Mouse (Mus musculus): ENCODE results near the gene Prtg. TPM values are rescaled to one million over a fixed set of nuclear protein-coding genes. Genes with fewer than 3 reads are reported as not detected.

The Prtg gene
- total and polyA plus RNA-seq, 3 experiments = not detected

GRCm38 (mm10) chr9:72872298-72873130 lies 65.8 kb downstream of the Prtg start:
- no peak for DNase-seq (ENCODE audit: low read depth, low spot score)

GRCm38 (mm10) chr9:72875878-72876277 lies 69.2 kb downstream of the Prtg start:
- peak; percentile 42 for TF ChIP-seq RAD21 (IDR thresholded peaks at IDR 0.05; ENCODE audit: low read depth, low read length)
- TF ChIP-seq UBTF (IDR thresholded peaks at IDR 0.05; ENCODE audit: borderline replicate concordance, insufficient read depth, low read depth, low read length) = no peak
- TF ChIP-seq CTCF (IDR thresholded peaks at IDR 0.05 in 2 of 3, conservative IDR thresholded peaks at IDR 0.05 in 1 of 3; ENCODE audit: control insufficient read depth in 1 of 3, insufficient read depth in 1 of 3, low read depth in 2 of 3, low read length in 3 of 3, poor library complexity in 1 of 3, severe bottlenecking in 1 of 3) = peak; percentile 23 to 62 (median 31); a peak in 5 of 6 replicates
- TF ChIP-seq SMC3 (IDR thresholded peaks at IDR 0.05; ENCODE audit: low read depth, low read length) = peak; percentile 70
- no peak for TF ChIP-seq EP300 (IDR thresholded peaks at IDR 0.05; ENCODE audit: low read depth in 1 of 2, low read length in 2 of 2)
- TF ChIP-seq ZC3H11A (IDR thresholded peaks at IDR 0.05; ENCODE audit: low read depth, low read length) = peak; percentile 22; the same call in 1 of the 2 replicates
- Histone ChIP-seq H3K9me3 (replicated peaks; ENCODE audit: insufficient read depth, low read length) (no peaks in the 10 kb centered on the region), H3K27me3 (ENCODE audit: control insufficient read depth in 1 of 2, insufficient read depth in 2 of 2, low read length in 2 of 2) (peaks cover 4 to 32% of the 10 kb centered on the region in 2 experiments), H3K79me2 (ENCODE audit: control insufficient read depth, insufficient read depth, low read length, poor library complexity) (no peaks in the 10 kb centered on the region), H3K4me3 (ENCODE audit: control insufficient read depth in 1 of 2, insufficient read depth in 1 of 2, low read depth in 2 of 2, low read length in 2 of 2) (no peak overlapping the region), H3K9ac (ENCODE audit: control insufficient read depth, low read depth, low read length, poor library complexity, severe bottlenecking) (no peak overlapping the region), H3K36me3 (ENCODE audit: control insufficient read depth in 1 of 2, insufficient read depth in 2 of 2, low read length in 2 of 2) (peaks cover 0 to 3% of the 10 kb centered on the region in 2 experiments; a peak in 2 of 4 replicates), H3K27ac (ENCODE audit: control insufficient read depth, low read depth, low read length) (no peak overlapping the region), H3K4me1 (ENCODE audit: control insufficient read depth in 1 of 2, insufficient read depth in 2 of 2, low read length in 2 of 2) (peaks cover 0 to 3% of the 10 kb centered on the region in 2 experiments; a peak in 2 of 4 replicates)
- DNase-seq (ENCODE audit: low read depth, low spot score) = peak; percentile 42

More at GRCm38 (mm10) chr9:72872298-72873130, 65.8 kb downstream of the Prtg start:
- Histone ChIP-seq H3K9me3 (replicated peaks; ENCODE audit: insufficient read depth, low read length) (no peaks in the 10 kb centered on the region), H3K4me1 (ENCODE audit: control insufficient read depth in 1 of 2, insufficient read depth in 2 of 2, low read length in 2 of 2) (no peaks in the 10 kb centered on the region), H3K36me3 (ENCODE audit: control insufficient read depth in 1 of 2, insufficient read depth in 2 of 2, low read length in 2 of 2) (no peaks in the 10 kb centered on the region), H3K79me2 (ENCODE audit: control insufficient read depth, insufficient read depth, low read length, poor library complexity) (no peaks in the 10 kb centered on the region), H3K4me3 (ENCODE audit: control insufficient read depth in 1 of 2, insufficient read depth in 1 of 2, low read depth in 2 of 2, low read length in 2 of 2) (no peak overlapping the region), H3K27ac (ENCODE audit: control insufficient read depth, low read depth, low read length) (no peak overlapping the region), H3K9ac (ENCODE audit: control insufficient read depth, low read depth, low read length, poor library complexity, severe bottlenecking) (no peak overlapping the region), H3K27me3 (ENCODE audit: control insufficient read depth in 1 of 2, insufficient read depth in 2 of 2, low read length in 2 of 2) (peaks cover 17 to 55% of the 10 kb centered on the region in 2 experiments)
- TF ChIP-seq MAZ (IDR thresholded peaks at IDR 0.05; ENCODE audit: low read depth, low read length) = no peak
- TF ChIP-seq ZNF384 (IDR thresholded peaks at IDR 0.05; ENCODE audit: low read depth, low read length) = 0 out of 2 replicates have a peak, but pooled peaks have one; percentile 16

- H3K36me3 ChIP-seq (ENCODE audit: control insufficient read depth in 1 of 2, insufficient read depth in 2 of 2, low read length in 2 of 2) = peaks cover 0 to 3% of the 10 kb centered on the region in 2 experiments; a peak in 2 of 4 replicates
- DNase-seq (ENCODE audit: low read depth, low spot score) = no peak
- H3K9ac ChIP-seq (ENCODE audit: control insufficient read depth, low read depth, low read length, poor library complexity, severe bottlenecking) = no peak overlapping the region
- H3K27me3 ChIP-seq (ENCODE audit: control insufficient read depth in 1 of 2, insufficient read depth in 2 of 2, low read length in 2 of 2) = peaks cover 4 to 17% of the 10 kb centered on the region in 2 experiments
- no peak overlapping the region for H3K4me3 ChIP-seq (ENCODE audit: control insufficient read depth in 1 of 2, insufficient read depth in 1 of 2, low read depth in 2 of 2, low read length in 2 of 2)
- no peaks in the 10 kb centered on the region for H3K9me3 ChIP-seq (replicated peaks; ENCODE audit: insufficient read depth, low read length)
- no peak overlapping the region for H3K27ac ChIP-seq (ENCODE audit: control insufficient read depth, low read depth, low read length)
- H3K79me2 ChIP-seq (ENCODE audit: control insufficient read depth, insufficient read depth, low read length, poor library complexity) = no peaks in the 10 kb centered on the region
- H3K4me1 ChIP-seq (ENCODE audit: control insufficient read depth in 1 of 2, insufficient read depth in 2 of 2, low read length in 2 of 2) = peaks cover 3 to 7% of the 10 kb centered on the region in 2 experiments; a peak in 3 of 4 replicates
- TF ChIP-seq USF1 (IDR thresholded peaks at IDR 0.05; ENCODE audit: low read depth, low read length) (no peak), MAZ (IDR thresholded peaks at IDR 0.05; ENCODE audit: low read depth, low read length) (no peak), ELF1 (IDR thresholded peaks at IDR 0.05; ENCODE audit: low read depth, low read length) (no peak), MYC (IDR thresholded peaks at IDR 0.05; ENCODE audit: low read depth, low read length) (no peak), RCOR1 (IDR thresholded peaks at IDR 0.05; ENCODE audit: low read depth, low read length) (no peak), JUND (IDR thresholded peaks at IDR 0.05; ENCODE audit: low read depth, low read length) (no peak), MAX (IDR thresholded peaks at IDR 0.05; ENCODE audit: low read length) (no peak), POLR2A (IDR thresholded peaks at IDR 0.05; ENCODE audit: control insufficient read depth in 1 of 2, insufficient read depth in 1 of 2, low read depth in 1 of 2, low read length in 2 of 2, poor library complexity in 1 of 2) (no peak), ZKSCAN1 (IDR thresholded peaks at IDR 0.05; ENCODE audit: low read depth, low read length) (no peak), MEF2A (IDR thresholded peaks at IDR 0.05; ENCODE audit: extremely low read depth, insufficient replicate concordance, low read depth, low read length, poor library complexity, severe bottlenecking) (no peak), GATA1 (IDR thresholded peaks at IDR 0.05; ENCODE audit: low read depth, low read length) (no peak), SIN3A (IDR thresholded peaks at IDR 0.05; ENCODE audit: low read length) (no peak), ETS1 (IDR thresholded peaks at IDR 0.05; ENCODE audit: low read depth, low read length) (no peak), CHD2 (IDR thresholded peaks at IDR 0.05; ENCODE audit: low read length) (no peak)
Measured at GRCm38 (mm10) chr9:72877905-72878304, 71.2 kb downstream of the Prtg start.

All from MEL (cell line).